Mouse (Mus musculus) neural tube, embryonic 10.5 days (tissue): ENCODE measurements around the gene Gm10073.
"Not testable (repeated sequence)": the region's sequence is repeated elsewhere in the genome, so short reads cannot be mapped to it uniquely, and the experiment has no call there.

Experiments used
- DNase-seq: peaks from one replicate; pipeline ENCODE4 v3.0.0-alpha.2; 2017; ENCODE audit warnings: low spot score; ENCODE audit errors: extremely low spot score

The Gm10073 gene

GRCm38 (mm10) chr8:106573168-106573567 is at the start of gene Gm10073:
Gm10073 (minus strand) TSS chr8:106573461.
- not testable (repeated sequence) for DNase-seq

DNA sequence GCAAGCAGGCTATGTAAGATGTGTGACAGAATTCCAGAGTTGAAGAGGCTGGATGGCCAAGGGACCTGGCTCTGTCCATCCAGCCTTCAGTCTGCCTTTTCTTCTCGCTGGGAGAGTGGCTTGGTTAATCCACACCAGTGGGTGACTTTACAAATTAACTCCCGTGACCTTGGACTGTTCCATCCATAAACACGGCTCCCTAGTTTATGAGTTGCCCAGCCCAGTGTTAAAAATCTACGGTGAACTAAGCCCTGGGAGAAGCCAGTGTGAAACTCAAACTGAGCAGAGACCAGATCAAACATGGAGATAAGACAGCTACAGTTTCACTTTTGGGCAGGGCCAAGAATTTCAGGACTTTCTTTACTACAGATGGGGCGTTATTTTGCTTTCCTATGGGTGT is 49.8 kb upstream of the Gm10073 start:
- DNase-seq = no peak

DNA sequence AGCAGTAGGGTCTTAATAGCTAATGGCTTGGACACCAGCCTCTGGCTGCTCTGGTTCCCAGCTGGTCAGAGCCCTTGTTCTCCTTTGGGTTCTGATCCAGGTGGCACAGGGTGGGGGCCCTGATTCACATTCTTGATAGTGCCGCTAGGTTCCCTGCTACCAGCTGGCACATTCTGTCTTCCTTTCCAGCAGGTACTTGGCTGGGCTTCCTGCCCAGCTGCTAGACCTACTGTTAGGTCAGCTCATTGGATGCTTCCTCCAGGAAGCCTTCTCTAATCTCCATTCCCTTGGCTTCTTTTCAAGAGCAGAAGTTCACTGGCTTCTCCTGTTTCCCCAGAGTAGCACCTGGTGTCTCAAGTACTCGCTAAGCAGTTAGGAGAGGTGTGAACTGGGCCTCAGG is 47.2 kb upstream of the Gm10073 start:
- DNase-seq = no peak

GRCm38 (mm10) chr8:106619549-106620245 is 46.4 kb upstream of the Gm10073 start:
- DNase-seq = peak; percentile 34

DNA sequence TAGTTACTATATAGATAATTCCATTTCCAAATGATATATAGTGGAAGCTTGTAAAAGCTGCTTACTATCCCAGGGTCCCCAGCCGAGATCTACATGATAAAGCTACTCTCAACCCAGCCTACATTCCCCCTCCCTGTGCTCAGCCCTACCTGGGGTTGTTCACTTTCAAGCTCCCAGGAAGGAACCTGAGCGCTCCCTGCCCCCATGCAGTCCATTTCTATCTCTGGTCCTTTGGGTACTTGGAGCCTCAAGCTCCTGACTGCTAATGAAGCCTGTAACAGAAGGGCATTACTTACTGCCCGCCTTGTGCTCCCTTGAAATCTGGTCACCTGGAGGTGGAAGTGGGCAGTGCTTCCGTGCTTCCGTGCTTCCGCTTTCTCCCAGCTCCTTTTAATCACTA is 45.1 kb upstream of the Gm10073 start:
- DNase-seq = no peak

GRCm38 (mm10) chr8:106617865-106618264 is 44.6 kb upstream of the Gm10073 start:
- DNase-seq = no peak

DNA sequence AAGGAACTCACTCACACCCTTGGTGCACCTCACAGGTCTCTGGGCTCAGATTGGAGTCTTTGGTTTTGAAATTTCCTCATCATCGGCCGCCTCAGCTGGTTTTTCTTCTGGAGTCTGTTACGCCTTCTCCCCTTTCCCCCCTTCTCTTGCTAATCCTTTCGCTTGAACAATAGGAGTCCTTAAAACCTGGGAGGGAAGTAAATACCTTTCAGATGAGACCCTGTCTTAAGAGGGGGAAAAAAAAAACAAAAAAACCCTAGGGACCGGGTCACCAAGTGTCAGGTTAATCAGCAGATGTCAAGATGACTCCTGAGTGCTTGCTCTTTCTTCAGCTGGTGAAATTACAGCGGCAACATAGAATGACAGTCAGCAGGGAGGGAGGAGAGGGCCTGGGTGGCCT is 43.9 kb upstream of the Gm10073 start:
- DNase-seq = no peak

GRCm38 (mm10) chr8:106616679-106617078 is 43.4 kb upstream of the Gm10073 start:
- no peak for DNase-seq

- no peak for DNase-seq
Observed at GRCm38 (mm10) chr8:106615661-106616299, 42.5 kb upstream of the Gm10073 start.

GRCm38 (mm10) chr8:106614704-106615103 is 41.4 kb upstream of the Gm10073 start:
- DNase-seq = no peak

- DNase-seq = no peak
Observed at GRCm38 (mm10) chr8:106612047-106612446, 38.8 kb upstream of the Gm10073 start.

GRCm38 (mm10) chr8:106610958-106611640 is 37.8 kb upstream of the Gm10073 start:
- DNase-seq = no peak

GRCm38 (mm10) chr8:106609076-106609903 is 36.0 kb upstream of the Gm10073 start:
- no peak for DNase-seq

- no peak for DNase-seq
Observed at GRCm38 (mm10) chr8:106608425-106608824, 35.2 kb upstream of the Gm10073 start.

DNA sequence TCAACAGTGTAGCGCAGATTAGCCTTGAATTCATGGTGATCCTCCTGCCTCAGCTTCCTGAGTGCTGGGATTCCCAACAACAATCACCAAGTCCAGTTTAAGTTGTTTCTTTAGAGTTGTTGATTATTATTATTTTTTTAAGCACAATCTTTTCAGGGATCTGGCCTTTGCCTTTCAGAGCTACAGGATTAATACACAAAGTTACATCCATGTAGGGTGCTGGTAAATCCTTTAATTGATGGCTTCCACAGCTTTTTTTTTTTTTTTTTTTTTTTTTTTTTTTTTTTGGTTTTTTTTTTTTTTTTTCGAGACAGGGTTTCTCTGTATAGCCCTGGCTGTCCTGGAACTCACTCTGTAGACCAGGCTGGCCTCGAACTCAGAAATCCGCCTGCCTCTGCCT is 34.5 kb upstream of the Gm10073 start:
- DNase-seq = not testable (repeated sequence)

- DNase-seq = no peak
Observed at GRCm38 (mm10) chr8:106606601-106607145, 33.4 kb upstream of the Gm10073 start.

DNA sequence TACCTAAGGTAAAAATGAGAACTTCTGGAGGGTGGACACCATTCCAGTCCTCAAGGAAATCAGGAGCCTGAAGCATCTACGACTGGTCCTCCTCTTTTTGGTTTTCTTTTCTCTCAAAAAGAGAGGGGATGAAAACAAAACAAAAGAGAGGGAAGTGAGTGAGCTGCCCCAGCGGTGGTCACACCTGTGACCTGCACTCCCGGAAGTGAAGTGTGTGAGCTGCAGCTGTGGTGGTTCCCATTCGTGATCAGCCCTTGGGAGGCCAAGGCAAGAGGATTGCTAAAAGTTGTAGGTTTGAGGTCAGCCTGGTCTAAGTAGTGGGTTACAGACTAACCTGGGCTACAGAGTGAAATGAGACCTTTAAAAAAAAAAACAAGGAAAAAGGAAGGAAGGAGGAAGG is 32.9 kb upstream of the Gm10073 start:
- DNase-seq = no peak

GRCm38 (mm10) chr8:106605657-106606056 is 32.4 kb upstream of the Gm10073 start:
- DNase-seq = no peak

- no peak for DNase-seq
Observed at GRCm38 (mm10) chr8:106603933-106604332, 30.7 kb upstream of the Gm10073 start.

GRCm38 (mm10) chr8:106603131-106603819 is 30.0 kb upstream of the Gm10073 start, which contains the start of gene Cdh1:
Cdh1 (plus strand) TSS chr8:106603351.
- DNase-seq = peak; percentile 43
